Mouse (Mus musculus) heart, postnatal 0 days (tissue): ENCODE measurements at regions not wholly inside any gene's neighbourhood (a gene's known extent, or its start where the extent isn't known, plus 50 kb on each side); places are given as distances from the start of the nearest gene placed in this dataset.

ENCODE experiments used
- CTCF ChIP-seq: IDR thresholded peaks from 2 replicates; pipeline ENCODE4 v1.5.1; 2016; ENCODE audit warnings: antibody characterized with exemption, control low read depth, low read depth
- EP300 ChIP-seq: IDR thresholded peaks from 2 replicates; pipeline ENCODE4 v1.6.1; 2016; ENCODE audit warnings: antibody characterized with exemption, low read depth

- no peak for TF ChIP-seq CTCF
- TF ChIP-seq EP300 = no peak
Measured at GRCm38 (mm10) chr11:40972806-40973205, 217.7 kb upstream of the Ccng1 start.
